Comparison of ENCODE assay signal across 9 mouse cellular contexts in genomic region chr1:132335378-132335965, GRCm38 (mm10). TPM values are rescaled to one million over a fixed set of nuclear protein-coding genes. Genes with fewer than 3 reads are reported as not detected.
DNase-seq lines count a peak whose midpoint lies in the region; ATAC-seq and TF ChIP-seq lines count a peak whose summit lies in the region.
"Had no signal": no experiment of that assay in that cellular context is flagged by ENCODE, and none has a peak within 500 bp of the region (broad histone marks: within the 10 kb centered on the region; RNA-seq: fewer than 3 reads in every experiment).

No protein-coding gene starts in this region.

- ATAC-seq in hindbrain, embryonic 11.5 days (ENCODE audit: low FRiP score), result no peak
- ATAC-seq in liver, postnatal 0 days, result no peak

- no peaks in the 10 kb centered on the region for H3K9me3 ChIP-seq in E14TG2a.4 (ENCODE audit: low read length)
- no peaks in the 10 kb centered on the region for H3K9me3 ChIP-seq in hindbrain, embryonic 11.5 days (ENCODE audit: control insufficient read depth, low read length)
- H3K9me3 ChIP-seq in liver, postnatal 0 days (ENCODE audit: low read length), result no peaks in the 10 kb centered on the region
- H3K9me3 ChIP-seq: neural tube, embryonic 13.5 days had no signal

- peaks cover 13% of the 10 kb centered on the region; the same call in 1 of the 2 replicates for H3K27me3 ChIP-seq in E14TG2a.4 (ENCODE audit: insufficient read depth, low read length)
- H3K27me3 ChIP-seq in hindbrain, embryonic 11.5 days (ENCODE audit: control insufficient read depth, insufficient read depth, low read length), result no peaks in the 10 kb centered on the region
- H3K27me3 ChIP-seq in liver, postnatal 0 days (ENCODE audit: insufficient read depth, low read length), result no peaks in the 10 kb centered on the region
- H3K27me3 ChIP-seq: neural tube, embryonic 13.5 days had no signal

- no peak for TF ChIP-seq CTCF in E14TG2a.4 (conservative IDR thresholded peaks at IDR 0.05; ENCODE audit: low read length)
- TF ChIP-seq CTCF in liver, postnatal 0 days (IDR thresholded peaks at IDR 0.05; ENCODE audit: low read depth), result no peak

- WGBS in hindbrain, embryonic 11.5 days, result 27% methylated on average over 12 of the region's 12 CpGs
- 66% methylated on average over 12 of the region's 12 CpGs for WGBS in liver, postnatal 0 days (ENCODE audit: insufficient replicate concordance)

- no peak for TF ChIP-seq EP300 in liver, postnatal 0 days (IDR thresholded peaks at IDR 0.05; ENCODE audit: low read depth)

- H3K4me3 ChIP-seq in E14TG2a.4 (replicated peaks; ENCODE audit: low read length), result peak overlapping the region; percentile 59
- H3K4me3 ChIP-seq in hindbrain, embryonic 11.5 days (ENCODE audit: low read depth, low read length), result no peak overlapping the region
- no peak overlapping the region for H3K4me3 ChIP-seq in liver, postnatal 0 days (ENCODE audit: low read depth, low read length)
- H3K4me3 ChIP-seq: neural tube, embryonic 13.5 days had no signal

- peaks cover 87% of the 10 kb centered on the region for H3K4me1 ChIP-seq in E14TG2a.4 (replicated peaks; ENCODE audit: low read depth, low read length)
- H3K4me1 ChIP-seq in hindbrain, embryonic 11.5 days (replicated peaks; ENCODE audit: control insufficient read depth, insufficient read depth, low read length), result peaks cover 33% of the 10 kb centered on the region
- H3K4me1 ChIP-seq in liver, postnatal 0 days (ENCODE audit: insufficient read depth), result peaks cover 44% of the 10 kb centered on the region

- no peak overlapping the region for H3K4me2 ChIP-seq in hindbrain, embryonic 11.5 days (replicated peaks; ENCODE audit: low read depth, low read length)
- H3K4me2 ChIP-seq in liver, postnatal 0 days (ENCODE audit: low read depth, low read length), result no peak overlapping the region
- H3K4me2 ChIP-seq: neural tube, embryonic 13.5 days had no signal

- H3K36me3 ChIP-seq in E14TG2a.4 (ENCODE audit: insufficient read depth, low read length), result peaks cover 26% of the 10 kb centered on the region
- peaks cover 12% of the 10 kb centered on the region for H3K36me3 ChIP-seq in hindbrain, embryonic 11.5 days (ENCODE audit: control insufficient read depth, insufficient read depth, low read length)
- H3K36me3 ChIP-seq in liver, postnatal 0 days (replicated peaks; ENCODE audit: insufficient read depth, low read length), result peaks cover 20% of the 10 kb centered on the region

- peak; percentile 74 for DNase-seq in ZHBTc4 (ENCODE audit: low read depth, low spot score)
- DNase-seq in hindbrain, embryonic 11.5 days (ENCODE audit: low spot score), result peak; percentile 60
- no peak for DNase-seq in liver, postnatal 0 days
- no peak for DNase-seq in thymus, postnatal 25 days
- no peak for DNase-seq in layer of hippocampus, adult 18-20 months (ENCODE audit: low spot score in 2 of 2)
- DNase-seq in spleen, adult 18-20 months, result no peak
- DNase-seq in T-cell, adult 2 months (ENCODE audit: low spot score), result no peak

- H3K9ac ChIP-seq in hindbrain, embryonic 11.5 days (ENCODE audit: low read depth, low read length), result no peak overlapping the region
- H3K9ac ChIP-seq in liver, postnatal 0 days (replicated peaks), result no peak overlapping the region
- H3K9ac ChIP-seq: neural tube, embryonic 13.5 days had no signal

- peak overlapping the region; percentile 87 for H3K27ac ChIP-seq in hindbrain, embryonic 11.5 days (ENCODE audit: low read depth, low read length)
- H3K27ac ChIP-seq in liver, postnatal 0 days (ENCODE audit: low read depth), result peak overlapping the region; percentile 84

RNA-seq across cellular contexts. Expression of gene Nuak2, which starts 19.5 kb away (rescaled TPM):
- 33.1 and 39.3 TPM in 2 replicates for polyA plus RNA-seq in hindbrain, embryonic 11.5 days (2014; fragmentation: Nextera tagmentation; extraction: Ambion mirVana)
- polyA plus RNA-seq in liver, postnatal 0 days (2015; fragmentation: Nextera tagmentation; extraction: Ambion mirVana), result 6.0 and 6.8 TPM in 2 replicates
- 1 to 10 TPM; 1.6 to 1.9 TPM for total RNA-seq in layer of hippocampus, adult 18-20 months (2021)

RNA-seq across cellular contexts. Expression of gene Klhdc8a, which starts 37.0 kb away (rescaled TPM):
- polyA plus RNA-seq in hindbrain, embryonic 11.5 days (2014; fragmentation: Nextera tagmentation; extraction: Ambion mirVana), result 2.9 and 3.0 TPM in 2 replicates
- 0.32 and 0.40 TPM in 2 replicates for polyA plus RNA-seq in liver, postnatal 0 days (2015; fragmentation: Nextera tagmentation; extraction: Ambion mirVana)
- total RNA-seq in layer of hippocampus, adult 18-20 months (2021), result 1 to 10 TPM; 4.3 to 5.3 TPM

RNA-seq across cellular contexts. Expression of gene Tmcc2, which starts 55.6 kb away (rescaled TPM):
- 12.0 and 14.1 TPM in 2 replicates for polyA plus RNA-seq in hindbrain, embryonic 11.5 days (2014; fragmentation: Nextera tagmentation; extraction: Ambion mirVana)
- 154 TPM in 2 replicates for polyA plus RNA-seq in liver, postnatal 0 days (2015; fragmentation: Nextera tagmentation; extraction: Ambion mirVana)
- 100 to 1,000 TPM; 250 to 270 TPM for total RNA-seq in layer of hippocampus, adult 18-20 months (2021)

Comparison
In these comparisons a context has a peak if more than half of its experiments do, and no peak if none do; other contexts are left out.
1. DNase-seq: peak in ZHBTc4 (single experiment) and hindbrain, embryonic 11.5 days (single experiment); none in liver, postnatal 0 days (single experiment), thymus, postnatal 25 days (single experiment), layer of hippocampus, adult 18-20 months (0 of 2), spleen, adult 18-20 months (0 of 2) and T-cell, adult 2 months (single experiment).
2. RNA of gene Tmcc2, which starts 55.6 kb away (polyA plus RNA-seq): 154 TPM in liver, postnatal 0 days; 12.0 to 14.1 TPM in hindbrain, embryonic 11.5 days; every median in the first group is over 10 times any median in the second.